Mouse (Mus musculus) hindbrain, embryonic 13.5 days (tissue): ENCODE measurements around the gene Enkd1. TPM values are rescaled to one million over a fixed set of nuclear protein-coding genes. Genes with fewer than 3 reads are reported as not detected.
A peak's percentile ranks its signal among the peaks of the same experiment; 100 is the strongest.

Source experiments
- ATAC-seq: fragments of 200-750 bp; cut with Nextera tagmentation; 2 replicates; pipeline ENCODE4 v1.8.0; 2017; ENCODE audit warnings: moderate TSS enrichment; ENCODE audit not compliant: low FRiP score
- H3K27ac ChIP-seq: fragments of 300-500 bp; sonication (generic); 2 replicates; pipeline ENCODE4 v1.5.1; 2015; ENCODE audit warnings: inconsistent platforms, mild to moderate bottlenecking, moderate library complexity
- H3K27me3 ChIP-seq: fragments of 300-500 bp; sonication (generic); 2 replicates; pipeline ENCODE4 v1.6.1; 2015; ENCODE audit warnings: mild to moderate bottlenecking, inconsistent platforms
- H3K36me3 ChIP-seq: fragments of 300-500 bp; sonication (generic); 2 replicates; pipeline ENCODE4 v1.6.1; 2015; ENCODE audit warnings: mild to moderate bottlenecking, inconsistent platforms
- H3K4me1 ChIP-seq: fragments of 300-500 bp; sonication (generic); replicated peaks from 2 replicates; pipeline ENCODE4 v1.6.1; 2015; ENCODE audit warnings: inconsistent platforms
- H3K4me2 ChIP-seq: fragments of 300-500 bp; sonication (generic); 2 replicates; pipeline ENCODE4 v1.6.1; 2015; ENCODE audit warnings: inconsistent platforms, mild to moderate bottlenecking, moderate library complexity
- H3K4me3 ChIP-seq: fragments of 300-500 bp; sonication (generic); 2 replicates; pipeline ENCODE4 v1.5.1; 2015; ENCODE audit warnings: mild to moderate bottlenecking, inconsistent platforms
- H3K9ac ChIP-seq: fragments of 300-500 bp; sonication (generic); 2 replicates; pipeline ENCODE4 v1.6.1; 2015; ENCODE audit warnings: mild to moderate bottlenecking, inconsistent platforms
- H3K9me3 ChIP-seq: fragments of 300-500 bp; sonication (generic); 2 replicates; pipeline ENCODE4 v1.6.1; 2016; ENCODE audit warnings: inconsistent platforms
- WGBS: fragments of 180-500 bp; shearing (Covaris S2); methylation state at CpG from one replicate; pipeline ENCODE4 v1.1.7; 2015; 5-methylcytosine and 5-hydroxymethylcytosine counted together
- polyA plus RNA-seq: library from polyadenylated mRNA; unstranded; fragments of >200 nt; fragmentation: Nextera tagmentation; extraction: Ambion mirVana; gene quantifications from 2 replicates; pipeline ENCODE4 v1.2.1, GENCODE M21; 2015

The Enkd1 gene
- polyA plus RNA-seq, 1 experiment from 2014 or later, result 12.8 TPM

GRCm38 (mm10) chr8:105715042-105715441 is 7.0 kb upstream of the Enkd1 start:
- 81% methylated on average over 6 of the region's 6 CpGs for WGBS
- peak overlapping the region; percentile 35 for H3K27ac ChIP-seq
- H3K4me3 ChIP-seq, result no peak overlapping the region
- no peak overlapping the region for H3K9ac ChIP-seq
- H3K4me2 ChIP-seq, result no peak overlapping the region
- peaks cover 37% of the 10 kb centered on the region for H3K36me3 ChIP-seq
- no peaks in the 10 kb centered on the region for H3K9me3 ChIP-seq
- ATAC-seq, result no peak
- H3K27me3 ChIP-seq, result no peaks in the 10 kb centered on the region
- H3K4me1 ChIP-seq, result no peaks in the 10 kb centered on the region

GRCm38 (mm10) chr8:105714139-105714538 is 6.1 kb upstream of the Enkd1 start:
- no peaks in the 10 kb centered on the region for H3K27me3 ChIP-seq
- 0 out of 2 replicates have a peak, but pooled peaks have one; percentile 31 for ATAC-seq
- no peak overlapping the region for H3K4me2 ChIP-seq
- H3K4me1 ChIP-seq, result no peaks in the 10 kb centered on the region
- WGBS, result 15% methylated on average over 3 of the region's 3 CpGs
- peaks cover 32% of the 10 kb centered on the region for H3K36me3 ChIP-seq
- no peak overlapping the region for H3K9ac ChIP-seq
- H3K27ac ChIP-seq, result no peak overlapping the region
- H3K4me3 ChIP-seq, result no peak overlapping the region
- H3K9me3 ChIP-seq, result no peaks in the 10 kb centered on the region

- H3K9ac ChIP-seq, result no peak overlapping the region
- H3K36me3 ChIP-seq, result peaks cover 30% of the 10 kb centered on the region
- H3K4me1 ChIP-seq, result peaks cover 10% of the 10 kb centered on the region
- H3K27ac ChIP-seq, result no peak overlapping the region
- H3K9me3 ChIP-seq, result no peaks in the 10 kb centered on the region
- no peak overlapping the region for H3K4me3 ChIP-seq
- 91% methylated on average over 3 of the region's 3 CpGs for WGBS
- H3K27me3 ChIP-seq, result no peaks in the 10 kb centered on the region
- no peak for ATAC-seq
- no peak overlapping the region for H3K4me2 ChIP-seq
These were observed 4.3 kb upstream of the Enkd1 start for GRCm38 (mm10) chr8:105712286-105712685.

- Histone ChIP-seq H3K4me3 (no peak overlapping the region), H3K4me2 (no peak overlapping the region), H3K9ac (no peak overlapping the region), H3K4me1 (peaks cover 23% of the 10 kb centered on the region), H3K36me3 (peaks cover 5% of the 10 kb centered on the region), H3K27ac (no peak overlapping the region), H3K27me3 (no peaks in the 10 kb centered on the region), H3K9me3 (no peaks in the 10 kb centered on the region)
- 65% methylated on average over 12 of the region's 14 CpGs for WGBS
- ATAC-seq, result no peak
These were observed 1.3 kb upstream of the Enkd1 start for GRCm38 (mm10) chr8:105709317-105709716.

- ATAC-seq, result no peak
- H3K9ac ChIP-seq, result no peak overlapping the region
- 96% methylated on average over 8 of the region's 8 CpGs for WGBS
These were observed 665 bp upstream of the Enkd1 start for GRCm38 (mm10) chr8:105708675-105709074.

GRCm38 (mm10) chr8:105706426-105706825 is 1.6 kb downstream of the Enkd1 start:
- Histone ChIP-seq H3K4me3 (0 out of 2 replicates have a peak overlapping the region, but pooled peaks have one; percentile 63), H3K27me3 (no peaks in the 10 kb centered on the region), H3K9ac (peak overlapping the region; percentile 3; the same call in 1 of the 2 replicates), H3K4me1 (peaks cover 35% of the 10 kb centered on the region), H3K4me2 (peak overlapping the region; percentile 95), H3K9me3 (no peaks in the 10 kb centered on the region), H3K27ac (no peak overlapping the region), H3K36me3 (peaks cover 21% of the 10 kb centered on the region)
- whole genome bisulfite sequencing, result 81% methylated on average over 12 of the region's 12 CpGs
- ATAC-seq, result no peak

More at GRCm38 (mm10) chr8:105708675-105709074, 665 bp upstream of the Enkd1 start:
- H3K36me3 ChIP-seq, result peaks cover 9% of the 10 kb centered on the region
- H3K4me3 ChIP-seq, result no peak overlapping the region
- no peak overlapping the region for H3K27ac ChIP-seq
- no peaks in the 10 kb centered on the region for H3K27me3 ChIP-seq
- no peak overlapping the region for H3K4me2 ChIP-seq
- no peaks in the 10 kb centered on the region for H3K9me3 ChIP-seq
- H3K4me1 ChIP-seq, result peaks cover 23% of the 10 kb centered on the region

- no peak overlapping the region for H3K4me3 ChIP-seq
- ATAC-seq, result no peak
- H3K4me2 ChIP-seq, result no peak overlapping the region
- peaks cover 41% of the 10 kb centered on the region for H3K4me1 ChIP-seq
- peaks cover 21% of the 10 kb centered on the region for H3K36me3 ChIP-seq
- no peak overlapping the region for H3K27ac ChIP-seq
- WGBS, result 91% methylated on average over 6 of the region's 6 CpGs
- no peaks in the 10 kb centered on the region for H3K27me3 ChIP-seq
- no peak overlapping the region for H3K9ac ChIP-seq
- no peaks in the 10 kb centered on the region for H3K9me3 ChIP-seq
These were observed 3.1 kb downstream of the Enkd1 start for GRCm38 (mm10) chr8:105704955-105705354.

- Histone ChIP-seq H3K4me1 (peaks cover 48% of the 10 kb centered on the region), H3K4me2 (no peak overlapping the region), H3K9ac (no peak overlapping the region), H3K9me3 (no peaks in the 10 kb centered on the region), H3K4me3 (no peak overlapping the region), H3K27me3 (no peaks in the 10 kb centered on the region), H3K27ac (no peak overlapping the region), H3K36me3 (peaks cover 21% of the 10 kb centered on the region)
- ATAC-seq, result no peak
- 92% methylated on average over 34 of the region's 34 CpGs for WGBS
These were observed 3.7 kb downstream of the Enkd1 start for GRCm38 (mm10) chr8:105704146-105704812.

GRCm38 (mm10) chr8:105702731-105703415 is 5.1 kb downstream of the Enkd1 start:
- Histone ChIP-seq H3K36me3 (peaks cover 32% of the 10 kb centered on the region), H3K9me3 (no peaks in the 10 kb centered on the region), H3K4me3 (no peak overlapping the region), H3K27me3 (no peaks in the 10 kb centered on the region), H3K27ac (no peak overlapping the region), H3K9ac (no peak overlapping the region), H3K4me2 (peak overlapping the region; percentile 95), H3K4me1 (peaks cover 45% of the 10 kb centered on the region)
- no peak for ATAC-seq
- WGBS, result 94% methylated on average over 24 of the region's 24 CpGs

- peak; percentile 12 for ATAC-seq
- Histone ChIP-seq H3K27me3 (no peaks in the 10 kb centered on the region), H3K9me3 (no peaks in the 10 kb centered on the region), H3K27ac (peak overlapping the region; percentile 94), H3K9ac (peak overlapping the region; percentile 82), H3K4me1 (peaks cover 36% of the 10 kb centered on the region), H3K36me3 (peaks cover 40% of the 10 kb centered on the region), H3K4me2 (peak overlapping the region; percentile 95), H3K4me3 (peak overlapping the region; percentile 71)
- WGBS, result 37% methylated on average over 18 of the region's 18 CpGs
These were observed 6.0 kb downstream of the Enkd1 start for GRCm38 (mm10) chr8:105702001-105702401.

GRCm38 (mm10) chr8:105700966-105701824 is 6.8 kb downstream of the Enkd1 start, which contains the start of the genes Acd and Pard6a:
Acd (minus strand) TSS chr8:105701102.
Pard6a (plus strand) TSS chr8:105701148.
- Histone ChIP-seq H3K4me1 (peaks cover 28% of the 10 kb centered on the region), H3K4me2 (peak within 1 kb of the TSS; percentile 95), H3K36me3 (peaks cover 48% of the 10 kb centered on the region), H3K4me3 (peak within 1 kb of the TSS; percentile 71), H3K27ac (peak within 1 kb of the TSS; percentile 94), H3K9me3 (no peaks in the 10 kb centered on the region), H3K9ac (peak within 1 kb of the TSS; percentile 82), H3K27me3 (no peaks in the 10 kb centered on the region)
- under 1% methylated on average over 60 of the region's 60 CpGs for WGBS
- ATAC-seq, result peak; percentile 77

GRCm38 (mm10) chr8:105700566-105700965 is 7.4 kb downstream of the Enkd1 start:
- Histone ChIP-seq H3K27me3 (no peaks in the 10 kb centered on the region), H3K9ac (peak overlapping the region; percentile 82), H3K36me3 (peaks cover 55% of the 10 kb centered on the region), H3K4me2 (peak overlapping the region; percentile 95), H3K9me3 (no peaks in the 10 kb centered on the region), H3K4me3 (peak overlapping the region; percentile 71), H3K4me1 (peaks cover 28% of the 10 kb centered on the region), H3K27ac (peak overlapping the region; percentile 94)
- WGBS, result under 1% methylated on average over 21 of the region's 21 CpGs
- peak; percentile 51 for ATAC-seq
